Mouse (Mus musculus): ENCODE results near the gene Tmprss7. TPM values are rescaled to one million over a fixed set of nuclear protein-coding genes. Genes with fewer than 3 reads are reported as not detected.

Tmprss7 gene
- polyA plus RNA-seq, 2 experiments = 0.08 to 0.26 TPM

DNA sequence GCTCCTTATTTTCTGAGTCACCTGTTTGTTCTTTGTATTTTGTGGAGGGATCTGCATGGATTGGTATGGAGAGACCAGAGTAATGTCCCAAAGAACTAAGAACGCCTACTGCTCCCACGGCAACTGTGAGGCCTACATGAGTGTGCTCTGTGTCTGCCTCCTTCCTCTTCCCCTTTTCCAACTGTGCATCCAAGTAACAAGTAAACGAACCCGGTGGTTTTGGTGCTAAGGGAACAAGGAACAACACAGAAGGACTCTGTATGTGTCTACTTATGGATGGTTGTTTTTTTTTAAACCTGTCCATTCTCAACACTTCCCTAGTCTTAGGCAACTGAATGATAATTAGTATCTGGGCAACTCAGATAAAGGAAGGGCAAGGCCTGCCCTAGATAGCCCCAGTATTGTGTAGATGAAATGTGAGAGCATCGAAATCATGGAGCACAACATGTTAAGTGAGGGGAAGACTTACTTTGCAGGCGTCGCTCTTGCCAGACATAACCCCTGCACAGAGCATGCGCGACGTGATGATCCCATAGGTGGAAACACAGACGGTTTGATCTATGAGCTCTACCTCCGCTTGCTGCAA lies 35.8 kb downstream of the Tmprss7 start:
- Histone ChIP-seq H3K4me3 (ENCODE audit: insufficient read depth in 1 of 2, low read depth in 2 of 2, low read length in 2 of 2) (no peak overlapping the region), H3K27ac (no peak overlapping the region), H3K9me3 (ENCODE audit: control insufficient read depth, low read length) (no peaks in the 10 kb centered on the region), H3K4me2 (ENCODE audit: low read depth) (no peak overlapping the region), H3K27me3 (ENCODE audit: control insufficient read depth, insufficient read depth, low read length) (no peaks in the 10 kb centered on the region), H3K9ac (replicated peaks) (no peak overlapping the region), H3K36me3 (replicated peaks; ENCODE audit: control insufficient read depth, insufficient read depth, low read depth) (no peaks in the 10 kb centered on the region), H3K4me1 (replicated peaks; ENCODE audit: control insufficient read depth in 2 of 2, insufficient read depth in 2 of 2, low read length in 1 of 2) (peaks cover 6 to 21% of the 10 kb centered on the region in 2 experiments; a peak in 3 of 4 replicates)
- 36% methylated on average over 12 of the region's 12 CpGs for WGBS (ENCODE audit: insufficient replicate concordance)
- no peak for TF ChIP-seq EP300 (IDR thresholded peaks at IDR 0.05; ENCODE audit: low read depth)
- TF ChIP-seq CTCF (IDR thresholded peaks at IDR 0.05; ENCODE audit: low read depth) = no peak
- ATAC-seq (ENCODE audit: insufficient read depth) (peak; percentile 67; the same call in 1 of the 2 replicates), DNase-seq (ENCODE audit: low read depth in 3 of 3, low spot score in 3 of 3) (no peak)

DNA sequence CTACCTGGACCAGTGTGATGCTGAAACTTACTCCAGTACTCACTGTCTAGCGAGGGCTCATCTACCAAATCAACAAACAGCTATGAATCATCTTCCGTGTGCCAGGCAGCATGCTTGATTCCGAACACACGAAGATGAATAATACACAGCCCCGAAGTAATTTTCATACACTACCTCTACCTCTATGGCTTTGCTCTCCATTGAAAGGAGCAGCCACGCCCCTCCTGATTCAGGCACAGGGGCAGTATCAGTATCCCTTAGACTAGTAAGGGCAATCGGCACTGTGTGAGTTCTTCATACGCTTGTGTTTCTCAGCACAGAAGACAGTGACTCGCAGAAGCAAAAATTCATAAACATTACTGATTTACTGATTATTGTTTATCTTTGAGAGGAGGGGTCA lies 39.0 kb downstream of the Tmprss7 start:
- no peaks in the 10 kb centered on the region for H3K27me3 ChIP-seq (ENCODE audit: control insufficient read depth, insufficient read depth, low read length)
- H3K4me2 ChIP-seq (ENCODE audit: low read depth) = no peak overlapping the region
- H3K9ac ChIP-seq (replicated peaks) = no peak overlapping the region
- H3K4me1 ChIP-seq (replicated peaks; ENCODE audit: control insufficient read depth in 2 of 2, insufficient read depth in 2 of 2, low read length in 1 of 2) = peaks cover 6 to 21% of the 10 kb centered on the region in 2 experiments; a peak in 3 of 4 replicates
- ATAC-seq (ENCODE audit: insufficient read depth) = no peak
- WGBS (ENCODE audit: insufficient replicate concordance) = 50% methylated on average over 9 of the region's 9 CpGs
- no peak overlapping the region for H3K4me3 ChIP-seq (ENCODE audit: insufficient read depth in 1 of 2, low read depth in 2 of 2, low read length in 2 of 2)
- no peaks in the 10 kb centered on the region for H3K36me3 ChIP-seq (replicated peaks; ENCODE audit: control insufficient read depth, insufficient read depth, low read depth)
- no peaks in the 10 kb centered on the region for H3K9me3 ChIP-seq (ENCODE audit: control insufficient read depth, low read length)
- no peak for TF ChIP-seq CTCF (IDR thresholded peaks at IDR 0.05; ENCODE audit: low read depth)
- TF ChIP-seq EP300 (IDR thresholded peaks at IDR 0.05; ENCODE audit: low read depth) = no peak
- no peak for DNase-seq (ENCODE audit: low read depth in 3 of 3, low spot score in 3 of 3)
- no peak overlapping the region for H3K27ac ChIP-seq

DNA sequence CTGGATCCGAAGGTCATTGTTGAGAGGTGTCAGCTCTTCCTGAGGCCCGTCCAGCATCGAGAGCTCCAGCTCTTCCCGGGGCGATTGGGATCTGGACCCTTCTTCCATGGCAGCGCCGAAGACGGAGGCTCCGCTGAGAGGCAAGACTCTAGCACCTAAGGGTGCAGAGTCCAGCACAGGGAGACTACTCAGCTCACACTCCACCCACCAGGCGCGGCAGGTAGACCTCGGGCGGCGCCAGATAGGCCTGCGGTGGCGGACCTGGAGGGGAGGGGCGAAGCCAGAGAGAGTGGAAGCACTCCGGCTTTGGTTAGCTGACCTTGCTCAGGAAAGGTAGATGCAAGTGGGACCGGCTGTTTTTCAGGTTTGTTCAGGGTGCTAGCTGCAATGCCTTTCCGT lies 39.5 kb downstream of the Tmprss7 start, which contains the start of gene BC016579:
TSS of gene BC016579 (minus strand) at position 135 of the 399 bp plus-strand sequence.
- Histone ChIP-seq H3K9me3 (ENCODE audit: control insufficient read depth, low read length) (no peaks in the 10 kb centered on the region), H3K4me2 (ENCODE audit: low read depth) (peak within 1 kb of the TSS; percentile 60), H3K4me1 (replicated peaks; ENCODE audit: control insufficient read depth in 2 of 2, insufficient read depth in 2 of 2, low read length in 1 of 2) (peaks cover 6 to 21% of the 10 kb centered on the region in 2 experiments; a peak in 3 of 4 replicates), H3K27ac (no peak within 1 kb of the TSS), H3K9ac (replicated peaks) (no peak within 1 kb of the TSS; the same call in 1 of the 2 replicates), H3K4me3 (ENCODE audit: insufficient read depth in 1 of 2, low read depth in 2 of 2, low read length in 2 of 2) (peak within 1 kb of the TSS; percentile 7 to 36), H3K36me3 (replicated peaks; ENCODE audit: control insufficient read depth, insufficient read depth, low read depth) (no peaks in the 10 kb centered on the region), H3K27me3 (ENCODE audit: control insufficient read depth, insufficient read depth, low read length) (no peaks in the 10 kb centered on the region)
- DNase-seq (ENCODE audit: low read depth in 3 of 3, low spot score in 3 of 3) = no peak
- TF ChIP-seq CTCF (IDR thresholded peaks at IDR 0.05; ENCODE audit: low read depth) (no peak), EP300 (IDR thresholded peaks at IDR 0.05; ENCODE audit: low read depth) (no peak)
- 15% methylated on average over 20 of the region's 20 CpGs for WGBS (ENCODE audit: insufficient replicate concordance)
- peak; percentile 45 for ATAC-seq (ENCODE audit: insufficient read depth)

DNA sequence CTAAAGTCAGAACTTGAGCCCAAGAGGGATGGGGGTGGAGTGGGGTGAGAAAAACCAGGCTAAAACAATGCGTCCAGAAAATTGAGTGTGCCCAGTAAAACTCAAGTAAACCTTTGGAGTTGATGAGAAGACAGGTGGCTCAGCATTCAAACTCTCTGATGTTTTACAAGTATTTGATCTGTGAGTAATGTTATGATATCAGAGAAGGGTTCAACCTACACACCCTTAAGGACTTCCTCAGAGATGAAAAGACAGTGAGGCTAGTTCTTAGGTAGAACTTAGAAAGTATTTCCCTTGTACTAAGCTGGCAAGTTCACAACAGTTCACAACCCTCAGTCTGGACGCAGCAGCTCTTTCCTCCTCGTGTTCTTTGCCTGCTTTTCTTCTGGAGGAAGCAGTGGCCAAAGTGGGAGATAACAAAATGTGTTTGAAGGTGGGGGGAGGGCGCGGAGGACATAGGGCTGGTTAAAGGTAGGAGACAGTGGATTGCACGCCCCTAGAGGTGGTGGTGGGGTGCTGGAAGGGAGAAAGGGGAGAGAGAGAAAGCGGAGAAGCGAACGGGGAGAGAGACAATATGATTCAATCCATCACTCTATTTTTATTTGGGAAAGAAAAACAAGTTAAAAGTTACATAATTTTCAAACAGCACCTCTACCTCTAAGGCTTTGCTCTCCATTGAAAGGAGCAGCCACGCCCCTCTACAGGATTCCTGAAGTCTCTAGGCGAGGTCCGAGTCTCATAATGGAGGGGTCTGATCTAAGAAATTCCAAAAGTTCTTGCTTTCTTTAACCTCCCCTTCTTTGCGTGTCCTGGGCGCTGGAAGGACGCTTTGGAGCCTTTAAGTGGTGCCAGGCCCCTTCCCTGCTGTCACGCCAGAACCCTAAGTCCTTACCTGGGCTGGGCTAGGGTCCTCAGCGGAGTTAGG lies 40.2 kb downstream of the Tmprss7 start:
- H3K27me3 ChIP-seq (ENCODE audit: control insufficient read depth, insufficient read depth, low read length) = no peaks in the 10 kb centered on the region
- peaks cover 6 to 18% of the 10 kb centered on the region in 2 experiments; a peak in 3 of 4 replicates for H3K4me1 ChIP-seq (replicated peaks; ENCODE audit: control insufficient read depth in 2 of 2, insufficient read depth in 2 of 2, low read length in 1 of 2)
- peak overlapping the region; percentile 7 to 36; a peak in 3 of 4 replicates for H3K4me3 ChIP-seq (ENCODE audit: insufficient read depth in 1 of 2, low read depth in 2 of 2, low read length in 2 of 2)
- WGBS (ENCODE audit: insufficient replicate concordance) = 15% methylated on average over 17 of the region's 17 CpGs
- no peak overlapping the region; the same call in 1 of the 2 replicates for H3K9ac ChIP-seq (replicated peaks)
- peak overlapping the region; percentile 60 for H3K4me2 ChIP-seq (ENCODE audit: low read depth)
- H3K27ac ChIP-seq = no peak overlapping the region
- no peaks in the 10 kb centered on the region for H3K36me3 ChIP-seq (replicated peaks; ENCODE audit: control insufficient read depth, insufficient read depth, low read depth)
- DNase-seq (ENCODE audit: low read depth in 3 of 3, low spot score in 3 of 3) (no peak), ATAC-seq (ENCODE audit: insufficient read depth) (no peak)
- TF ChIP-seq CTCF (IDR thresholded peaks at IDR 0.05; ENCODE audit: low read depth) (no peak), EP300 (IDR thresholded peaks at IDR 0.05; ENCODE audit: low read depth) (no peak)
- H3K9me3 ChIP-seq (ENCODE audit: control insufficient read depth, low read length) = no peaks in the 10 kb centered on the region

DNA sequence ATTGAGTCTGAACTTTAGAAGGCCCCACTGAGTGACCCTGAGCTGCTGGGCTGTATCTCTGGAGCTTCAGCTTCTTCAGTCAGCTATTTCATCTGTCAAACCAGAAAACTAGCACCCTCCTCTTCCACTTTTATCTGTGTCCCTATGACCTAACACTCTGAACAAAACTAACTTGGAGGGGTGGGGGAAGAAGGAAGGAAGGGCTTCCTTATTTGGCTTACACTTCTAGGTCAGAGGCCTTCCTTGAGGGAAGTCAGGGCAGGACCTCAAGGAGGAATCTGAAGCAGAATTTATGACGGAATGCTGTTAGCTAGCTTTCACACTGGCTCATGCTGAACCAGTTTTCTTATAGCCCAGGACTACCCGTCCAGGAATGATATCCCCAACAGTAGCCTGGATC lies 42.0 kb downstream of the Tmprss7 start:
- WGBS (ENCODE audit: insufficient replicate concordance) = 43% methylated on average over 2 of the region's 2 CpGs
- Histone ChIP-seq H3K9ac (replicated peaks) (no peak overlapping the region), H3K27ac (no peak overlapping the region), H3K27me3 (ENCODE audit: control insufficient read depth, insufficient read depth, low read length) (no peaks in the 10 kb centered on the region), H3K36me3 (replicated peaks; ENCODE audit: control insufficient read depth, insufficient read depth, low read depth) (no peaks in the 10 kb centered on the region), H3K4me3 (ENCODE audit: insufficient read depth in 1 of 2, low read depth in 2 of 2, low read length in 2 of 2) (no peak overlapping the region), H3K4me2 (ENCODE audit: low read depth) (no peak overlapping the region), H3K4me1 (replicated peaks; ENCODE audit: control insufficient read depth in 2 of 2, insufficient read depth in 2 of 2, low read length in 1 of 2) (peaks cover 0 to 10% of the 10 kb centered on the region in 2 experiments; a peak in 2 of 4 replicates), H3K9me3 (ENCODE audit: control insufficient read depth, low read length) (no peaks in the 10 kb centered on the region)
- ATAC-seq (ENCODE audit: insufficient read depth) (0 out of 2 replicates have a peak, but pooled peaks have one; percentile 11), DNase-seq (ENCODE audit: low read depth in 3 of 3, low spot score in 3 of 3) (no peak)
- TF ChIP-seq EP300 (IDR thresholded peaks at IDR 0.05; ENCODE audit: low read depth) (no peak), CTCF (IDR thresholded peaks at IDR 0.05; ENCODE audit: low read depth) (no peak)
